Mouse (Mus musculus) sigmoid colon, adult 10 weeks (tissue): ENCODE data around the gene 1600002K03Rik. TPM values are rescaled to one million over a fixed set of nuclear protein-coding genes. Genes with fewer than 3 reads are reported as not detected.

ENCODE experiments used
- polyA plus RNA-seq: library from polyadenylated mRNA; stranded (reverse); fragments of 350-450 nt; fragmentation: Illumina TruSeq; extraction: RNeasy Lipid Tissue Mini Kit (QIAGEN cat#74804); gene quantifications from one replicate; pipeline ENCODE4 v1.2.3, GENCODE M21; 2014; ENCODE audit warnings: low read depth, low replicate concordance

Gene 1600002K03Rik
- polyA plus RNA-seq: not detected

GRCm38 (mm10) chr10:80172527-80173292 is at the start of gene 1600002K03Rik:
TSS of gene 1600002K03Rik (plus strand) at chr10:80172944.

DNA sequence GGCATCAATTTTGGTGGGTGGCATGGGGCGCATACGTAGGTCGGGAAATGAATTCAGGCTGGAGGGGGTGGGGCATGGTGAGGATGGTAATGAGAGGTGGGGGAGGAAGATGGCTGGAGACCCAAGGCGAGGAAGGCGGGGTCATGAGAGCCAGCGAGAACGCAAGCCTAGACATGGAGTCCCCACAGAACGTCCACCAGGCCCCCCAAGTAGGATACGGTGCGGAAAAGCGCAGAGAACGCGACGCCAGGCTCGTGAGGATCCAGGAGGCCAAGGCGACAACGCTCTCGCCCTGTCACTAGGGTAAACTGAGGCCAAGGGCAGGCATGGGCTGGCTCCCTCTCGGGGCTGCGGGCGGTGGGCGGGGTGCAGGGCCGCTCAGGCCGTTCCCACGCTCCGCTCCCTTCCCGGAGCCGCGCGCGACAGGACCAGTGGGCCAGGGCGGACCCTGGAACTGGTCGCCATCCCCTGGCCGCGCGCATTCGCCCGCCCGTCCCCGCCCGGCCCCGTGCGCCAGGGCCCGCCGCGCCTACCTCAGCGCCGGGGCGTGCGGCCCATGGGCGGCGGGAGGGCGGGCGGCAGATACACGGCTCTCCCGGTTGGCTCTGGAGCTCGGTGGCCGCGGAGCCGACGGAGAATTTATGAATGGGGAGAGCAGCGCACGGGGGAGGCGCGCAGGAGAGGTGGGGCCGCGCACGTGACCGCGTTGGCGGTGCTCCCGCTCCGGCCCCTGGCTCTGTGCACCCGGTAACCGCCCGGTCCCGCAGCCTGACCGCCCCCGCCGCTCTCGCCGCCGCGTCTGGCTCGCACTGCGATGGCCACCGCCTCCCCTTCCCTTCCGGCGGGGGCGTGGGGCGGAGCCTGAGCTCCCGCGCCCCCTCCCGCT is 33.9 kb upstream of the 1600002K03Rik start, which contains the start of gene Atp5d:
TSS of gene Atp5d (plus strand) at position 80 of the 886 bp plus-strand sequence.

DNA sequence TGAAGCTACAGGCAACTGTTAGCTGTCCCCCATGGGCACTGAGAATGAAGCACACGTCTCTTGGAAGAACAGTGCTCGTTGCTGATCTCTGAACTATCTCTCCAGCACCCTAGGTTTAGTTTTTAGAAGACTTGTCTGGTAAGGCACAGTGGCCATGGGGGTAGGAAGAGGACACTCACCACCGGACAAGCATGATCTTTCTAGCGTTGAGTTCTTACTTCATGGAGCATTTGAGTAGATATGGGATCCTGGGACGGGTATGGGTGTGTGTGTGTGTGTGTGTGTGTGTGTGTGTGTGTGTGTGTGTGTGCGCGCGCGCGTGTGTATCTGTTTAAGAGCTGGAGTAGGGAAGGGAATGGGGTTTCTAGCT is 32.1 kb upstream of the 1600002K03Rik start, which contains the start of gene Cbarp:
TSS of gene Cbarp (minus strand) at position 170 of the 370 bp plus-strand sequence.

DNA sequence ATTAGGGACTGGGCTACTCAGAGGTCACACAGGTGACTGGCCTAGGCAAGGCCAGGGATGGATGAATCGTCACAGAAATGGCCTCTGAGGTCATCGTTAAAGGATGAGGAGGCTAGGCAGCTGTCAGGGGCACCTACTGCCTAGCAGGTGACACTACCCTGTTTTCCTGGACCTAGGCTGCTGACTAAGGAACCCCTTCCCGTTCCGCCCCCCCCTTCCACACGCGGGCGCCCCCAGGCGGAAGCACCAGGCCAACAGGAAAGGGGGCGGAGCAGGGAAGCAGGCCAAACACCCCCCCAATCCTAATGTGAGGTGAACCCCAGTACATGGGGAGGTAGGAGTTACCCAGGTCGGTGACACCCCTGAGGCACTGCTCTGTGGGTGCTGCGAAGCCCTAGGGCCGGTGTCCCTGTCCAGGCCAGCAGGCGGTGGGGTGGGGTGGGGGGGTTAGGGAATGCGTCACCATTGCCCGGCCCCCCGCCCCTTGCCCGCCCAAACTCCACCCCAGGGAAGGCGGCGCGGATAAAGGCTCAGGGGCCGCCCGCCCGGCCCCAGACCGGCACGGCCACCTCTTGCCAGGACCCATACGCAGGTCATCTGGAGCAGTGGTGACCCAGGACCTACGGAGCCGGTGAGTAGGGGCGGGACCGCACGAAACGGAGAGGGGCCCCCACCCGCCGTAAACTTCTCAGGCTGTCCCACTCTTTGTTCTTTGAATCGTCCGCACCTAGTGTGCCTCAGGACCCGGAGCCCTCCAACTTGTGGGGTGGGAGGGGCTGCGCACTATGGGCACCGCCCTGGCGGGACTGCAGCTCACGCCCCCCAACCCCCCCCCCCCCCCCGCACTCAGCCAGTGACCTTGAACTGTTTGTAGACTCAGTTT is 24.8 kb upstream of the 1600002K03Rik start, which contains the start of gene Midn:
TSS of gene Midn (plus strand) at position 554 of the 883 bp plus-strand sequence.

GRCm38 (mm10) chr10:80165392-80166128 is 7.2 kb upstream of the 1600002K03Rik start, which contains the start of gene Cirbp:
TSS of gene Cirbp (plus strand) at chr10:80165985.

GRCm38 (mm10) chr10:80179068-80180051 is 6.6 kb downstream of the 1600002K03Rik start, which contains the start of gene Efna2:
TSS of gene Efna2 (plus strand) at chr10:80179482.

Other genes starting within 250 kb of the 1600002K03Rik start
- 2.5 TPM for gene Arid3a, start 245.9 kb upstream of the 1600002K03Rik start, polyA plus RNA-seq
- gene Wdr18, start 212.8 kb upstream of the 1600002K03Rik start, polyA plus RNA-seq: 0.79 TPM
- not detected for gene Grin3b, start 202.2 kb upstream of the 1600002K03Rik start, polyA plus RNA-seq
- gene Tmem259, start 188.6 kb upstream of the 1600002K03Rik start, polyA plus RNA-seq: 0.22 TPM
- 4.2 TPM for gene Cnn2, start 184.4 kb upstream of the 1600002K03Rik start, polyA plus RNA-seq
- gene Abca7, start 176.4 kb upstream of the 1600002K03Rik start, polyA plus RNA-seq: 0.41 TPM
- gene Arhgap45, start 156.3 kb upstream of the 1600002K03Rik start, polyA plus RNA-seq: not detected
- 0.63 TPM for gene Polr2e, start 133.1 kb upstream of the 1600002K03Rik start, polyA plus RNA-seq
- 21.4 TPM for gene Gpx4, start 125.8 kb upstream of the 1600002K03Rik start, polyA plus RNA-seq
- 1.6 TPM for gene Sbno2, start 67.4 kb upstream of the 1600002K03Rik start, polyA plus RNA-seq
- gene Stk11, start 57.1 kb upstream of the 1600002K03Rik start, polyA plus RNA-seq: 6.7 TPM
- gene Atp5d, start 34.3 kb upstream of the 1600002K03Rik start, polyA plus RNA-seq: 0.50 TPM
- gene Cbarp, start 32.1 kb upstream of the 1600002K03Rik start, polyA plus RNA-seq: not detected
- gene Midn, start 24.7 kb upstream of the 1600002K03Rik start, polyA plus RNA-seq: 13.1 TPM
- 23.0 TPM for gene Cirbp, start 7.0 kb upstream of the 1600002K03Rik start, polyA plus RNA-seq
- 0.79 TPM for gene Efna2, start 6.5 kb downstream of the 1600002K03Rik start, polyA plus RNA-seq
- 4.9 TPM for gene Mum1, start 53.5 kb downstream of the 1600002K03Rik start, polyA plus RNA-seq
- 12.8 TPM for gene Ndufs7, start 76.2 kb downstream of the 1600002K03Rik start, polyA plus RNA-seq
- gene Gamt, start 88.1 kb downstream of the 1600002K03Rik start, polyA plus RNA-seq: not detected
- gene Dazap1, start 88.5 kb downstream of the 1600002K03Rik start, polyA plus RNA-seq: 27.3 TPM
- 2.1 TPM for gene Rps15, start 119.5 kb downstream of the 1600002K03Rik start, polyA plus RNA-seq
- not detected for gene Apc2, start 123.0 kb downstream of the 1600002K03Rik start, polyA plus RNA-seq
- gene 2310011J03Rik, start 147.6 kb downstream of the 1600002K03Rik start, polyA plus RNA-seq: 0.98 TPM
- gene Pcsk4, start 156.6 kb downstream of the 1600002K03Rik start, polyA plus RNA-seq: not detected
- 0.88 TPM for gene Reep6, start 157.0 kb downstream of the 1600002K03Rik start, polyA plus RNA-seq
- 0.57 TPM for gene Adamtsl5, start 175.5 kb downstream of the 1600002K03Rik start, polyA plus RNA-seq
- gene Plk5, start 183.5 kb downstream of the 1600002K03Rik start, polyA plus RNA-seq: not detected
- 6.1 TPM for gene Mex3d, start 214.7 kb downstream of the 1600002K03Rik start, polyA plus RNA-seq
- not detected for gene Mbd3, start 226.6 kb downstream of the 1600002K03Rik start, polyA plus RNA-seq
- not detected for gene Uqcr11, start 233.9 kb downstream of the 1600002K03Rik start, polyA plus RNA-seq